Comparison of ENCODE assay signal across 8 mouse cellular contexts in the genomic region with DNA sequence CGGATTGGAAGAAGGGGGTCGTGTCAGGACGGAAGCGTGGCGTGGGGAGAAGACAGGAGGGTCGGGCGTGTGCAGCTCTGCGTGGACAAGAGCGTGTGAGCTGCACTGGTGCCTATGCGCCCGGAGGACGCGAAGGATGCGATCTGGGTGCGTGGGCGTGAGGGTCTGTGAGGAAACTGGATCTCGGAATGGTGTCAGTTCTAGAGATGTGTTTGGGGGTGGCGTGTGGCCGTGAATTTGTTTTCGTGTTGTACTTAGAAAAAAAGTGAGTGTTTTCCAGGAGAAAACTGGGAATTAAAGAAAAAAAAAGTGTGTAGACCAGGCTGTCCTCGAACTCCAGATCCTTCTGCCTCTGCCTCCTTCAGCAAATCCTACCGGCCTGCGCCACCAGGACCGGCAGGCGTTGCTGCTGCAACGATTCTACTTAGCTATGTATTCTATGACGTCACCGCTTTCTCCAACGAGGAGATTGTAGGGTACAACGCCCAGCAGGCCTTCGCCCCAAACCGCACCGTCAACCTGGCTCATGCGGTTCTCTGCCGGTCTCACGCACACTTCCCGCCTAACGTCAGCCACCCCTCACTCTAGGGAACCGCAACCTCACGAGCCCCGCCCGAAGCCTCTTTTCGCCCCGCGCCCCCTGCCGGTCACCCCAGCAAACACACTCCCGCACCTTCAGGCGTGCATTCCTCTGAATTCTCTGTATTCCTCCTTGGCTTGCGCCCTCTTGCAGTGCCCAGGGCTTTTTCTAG. TPM values are rescaled to one million over a fixed set of nuclear protein-coding genes. Genes with fewer than 3 reads are reported as not detected.
DNase-seq lines count a peak whose midpoint lies in the region; ATAC-seq lines count a peak whose summit lies in the region.
"Not testable (repeated sequence)": the region's sequence is repeated elsewhere in the genome, so short reads cannot be mapped to it uniquely, and the experiment has no call there.

No protein-coding gene starts in this region.

- DNase-seq in B cell, adult 2 months: peak; percentile 90
- peak; percentile 95 for DNase-seq in brain, adult 2 months (ENCODE audit: low read depth, low spot score)
- DNase-seq in liver: peak; percentile 87
- DNase-seq in monocyte, adult 2 months (ENCODE audit: low read depth in 1 of 2, low spot score in 2 of 2): peak; percentile 63 to 82
- DNase-seq in spleen, postnatal 14 days (ENCODE audit: low spot score in 2 of 2): peak; percentile 65 to 74

- H3K4me3 ChIP-seq in erythroblast, embryonic 14.5 days (replicated peaks): peak overlapping the region; percentile 74
- H3K4me3 ChIP-seq in heart, embryonic 12.5 days: peak overlapping the region; percentile 63
- H3K4me3 ChIP-seq in kidney, embryonic 16.5 days (ENCODE audit: low read length): peak overlapping the region; percentile 67

- H3K27me3 ChIP-seq in erythroblast, embryonic 14.5 days (ENCODE audit: control insufficient read depth); heart, embryonic 12.5 days (replicated peaks); kidney, embryonic 16.5 days (ENCODE audit: insufficient read depth, low read length): not testable (repeated sequence)

- ATAC-seq in heart, embryonic 12.5 days (ENCODE audit: insufficient number of reproducible peaks, low FRiP score): peak; percentile 82
- peak; percentile 60 for ATAC-seq in kidney, embryonic 16.5 days (ENCODE audit: low FRiP score, low TSS enrichment)

- H3K4me2 ChIP-seq in heart, embryonic 12.5 days: peak overlapping the region; percentile 66
- peak overlapping the region; percentile 60 for H3K4me2 ChIP-seq in kidney, embryonic 16.5 days (replicated peaks; ENCODE audit: low read depth, low read length)

- WGBS in heart, embryonic 12.5 days: under 1% methylated on average over 49 of the region's 49 CpGs
- under 1% methylated on average over 49 of the region's 49 CpGs for whole genome bisulfite sequencing in kidney, embryonic 16.5 days

- not testable (repeated sequence) for H3K9me3 ChIP-seq in erythroblast, embryonic 14.5 days (ENCODE audit: control insufficient read depth, low read length); heart, embryonic 12.5 days (replicated peaks); kidney, embryonic 16.5 days (ENCODE audit: low read length)

- peaks cover 34% of the 10 kb centered on the region for H3K4me1 ChIP-seq in erythroblast, embryonic 14.5 days (ENCODE audit: control insufficient read depth)
- peaks cover 11% of the 10 kb centered on the region; the same call in 1 of the 2 replicates for H3K4me1 ChIP-seq in heart, embryonic 12.5 days (replicated peaks)
- peaks cover 12% of the 10 kb centered on the region for H3K4me1 ChIP-seq in kidney, embryonic 16.5 days (ENCODE audit: insufficient read depth, low read length)

- peak overlapping the region; percentile 66 for H3K27ac ChIP-seq in heart, embryonic 12.5 days (ENCODE audit: poor library complexity, severe bottlenecking)
- peak overlapping the region; percentile 89 for H3K27ac ChIP-seq in kidney, embryonic 16.5 days (ENCODE audit: low read length)

- H3K36me3 ChIP-seq in erythroblast, embryonic 14.5 days (ENCODE audit: control insufficient read depth); heart, embryonic 12.5 days; kidney, embryonic 16.5 days (ENCODE audit: insufficient read depth, low read length): not testable (repeated sequence)

- peak overlapping the region; percentile 81 for H3K9ac ChIP-seq in heart, embryonic 12.5 days
- peak overlapping the region; percentile 75 for H3K9ac ChIP-seq in kidney, embryonic 16.5 days (replicated peaks; ENCODE audit: low read length)

RNA-seq across cellular contexts. Expression of a gene that starts 10.3 kb away (rescaled TPM):
- not detected in 2 replicates for polyA plus RNA-seq in erythroblast, embryonic 14.5 days (2012)
- not detected in 2 replicates for polyA plus RNA-seq in heart, embryonic 12.5 days (2016; fragmentation: Nextera tagmentation; extraction: Ambion mirVana)
- polyA plus RNA-seq in kidney, embryonic 16.5 days (2015; fragmentation: Nextera tagmentation; extraction: Ambion mirVana): 0.06 and 0.30 TPM in 2 replicates

RNA-seq across cellular contexts. Expression of a gene that starts 26.8 kb away (rescaled TPM):
- polyA plus RNA-seq in erythroblast, embryonic 14.5 days (2012): not detected in 2 replicates
- polyA plus RNA-seq in heart, embryonic 12.5 days (2016; fragmentation: Nextera tagmentation; extraction: Ambion mirVana): not detected in 2 replicates
- not detected in 2 replicates for polyA plus RNA-seq in kidney, embryonic 16.5 days (2015; fragmentation: Nextera tagmentation; extraction: Ambion mirVana)

RNA-seq across cellular contexts. Expression of a gene that starts 26.8 kb away (rescaled TPM):
- polyA plus RNA-seq in erythroblast, embryonic 14.5 days (2012): 0.02 TPM in 1 of 2 replicates, not detected in the other
- polyA plus RNA-seq in heart, embryonic 12.5 days (2016; fragmentation: Nextera tagmentation; extraction: Ambion mirVana): not detected in 2 replicates
- polyA plus RNA-seq in kidney, embryonic 16.5 days (2015; fragmentation: Nextera tagmentation; extraction: Ambion mirVana): 0.36 TPM in 1 of 2 replicates, not detected in the other

Comparison
In these comparisons a context has a peak if more than half of its experiments do, and no peak if none do; other contexts are left out.
1. Peak in every context shown above with its lines: DNase-seq, ATAC-seq, H3K4me3 ChIP-seq and H3K27ac ChIP-seq.